In genomic region chr13:74056194-74056593, GRCm38 (mm10) we compare ENCODE assay signal across 28 mouse cellular contexts. TPM values are rescaled to one million over a fixed set of nuclear protein-coding genes. Genes with fewer than 3 reads are reported as not detected.
DNase-seq lines count a peak whose midpoint lies in the region; ATAC-seq and TF ChIP-seq lines count a peak whose summit lies in the region.
"Had no signal": no experiment of that assay in that cellular context is flagged by ENCODE, and none has a peak within 500 bp of the region (broad histone marks: within the 10 kb centered on the region; RNA-seq: fewer than 3 reads in every experiment).

No protein-coding gene starts in this region.

- ATAC-seq in Patski: peak; percentile 57
- ATAC-seq in intestine, embryonic 16.5 days: peak; percentile 66; the same call in 1 of the 2 replicates
- ATAC-seq in stomach, postnatal 0 days (ENCODE audit: low FRiP score, low TSS enrichment): no peak; the same call in 1 of the 2 replicates
- no peak for ATAC-seq in CD4-positive, CD25-positive, alpha-beta regulatory T cell, adult 4 months
- ATAC-seq: forebrain, embryonic 15.5 days had no signal

- POLR2A ChIA-PET in Patski (lab: Charles Lee): no interaction called here

- TF ChIP-seq CTCF in Patski (IDR thresholded peaks at IDR 0.05): no peak
- TF ChIP-seq CTCF in stomach, postnatal 0 days (IDR thresholded peaks at IDR 0.05; ENCODE audit: low read depth): no peak

- peaks cover 4% of the 10 kb centered on the region for H3K36me3 ChIP-seq in intestine, embryonic 16.5 days (ENCODE audit: control insufficient read depth, insufficient read depth, low read length)
- no peaks in the 10 kb centered on the region for H3K36me3 ChIP-seq in stomach, postnatal 0 days (ENCODE audit: control insufficient read depth, insufficient read depth, low read length)
- H3K36me3 ChIP-seq: forebrain, embryonic 15.5 days; hindbrain, embryonic 15.5 days had no signal

- 64% methylated on average over 1 of the region's 1 CpGs for WGBS in intestine, embryonic 16.5 days
- 42% methylated on average over 1 of the region's 1 CpGs for WGBS in stomach, postnatal 0 days

- no peaks in the 10 kb centered on the region; the same call in 1 of the 2 replicates for H3K4me1 ChIP-seq in intestine, embryonic 16.5 days (ENCODE audit: control insufficient read depth, insufficient read depth, low read length)
- H3K4me1 ChIP-seq in stomach, postnatal 0 days (replicated peaks; ENCODE audit: control insufficient read depth, insufficient read depth): 0 out of 2 replicates have a peak, but pooled peaks cover 2% of the 10 kb centered on the region
- H3K4me1 ChIP-seq: embryonic facial prominence, embryonic 12.5 days; embryonic facial prominence, embryonic 15.5 days; heart, embryonic 10.5 days; hindbrain, embryonic 12.5 days; hindbrain, embryonic 15.5 days had no signal

- H3K9me3 ChIP-seq in intestine, embryonic 16.5 days (ENCODE audit: control insufficient read depth, low read length): no peaks in the 10 kb centered on the region
- no peaks in the 10 kb centered on the region for H3K9me3 ChIP-seq in stomach, postnatal 0 days (ENCODE audit: control insufficient read depth, low read length)
- H3K9me3 ChIP-seq: embryonic facial prominence, embryonic 12.5 days; embryonic facial prominence, embryonic 15.5 days; forebrain, embryonic 12.5 days; forebrain, embryonic 15.5 days; heart, embryonic 10.5 days; heart, embryonic 13.5 days; hindbrain, embryonic 12.5 days; hindbrain, embryonic 15.5 days had no signal

- intact Hi-C loops in heart, postnatal 36 days (cut with DNase I): no loop called here

- in situ Hi-C loops in Patski (cut with MboI; ENCODE audit: low pct_unique_long_range_greater_than_20kb): no loop called here

- H3K4me2 ChIP-seq in intestine, embryonic 16.5 days (ENCODE audit: low read depth, low read length): no peak overlapping the region
- no peak overlapping the region for H3K4me2 ChIP-seq in stomach, postnatal 0 days (replicated peaks; ENCODE audit: low read depth)
- H3K4me2 ChIP-seq: embryonic facial prominence, embryonic 12.5 days; embryonic facial prominence, embryonic 15.5 days; forebrain, embryonic 12.5 days; forebrain, embryonic 15.5 days; heart, embryonic 13.5 days; hindbrain, embryonic 12.5 days; hindbrain, embryonic 15.5 days had no signal

- TF ChIP-seq EP300 in stomach, postnatal 0 days (optimal IDR thresholded peaks at IDR 0.05): no peak

- CTCF ChIA-PET in Patski (lab: Charles Lee): interaction anchor here (1.2 kb wide), 1 partner anchor 33 kb away, joined by 3 read pairs; no protein-coding TSS in a partner anchor

- H3K9ac ChIP-seq in intestine, embryonic 16.5 days (ENCODE audit: low read depth, low read length): no peak overlapping the region
- H3K9ac ChIP-seq in stomach, postnatal 0 days (ENCODE audit: low read length): no peak overlapping the region
- H3K9ac ChIP-seq: embryonic facial prominence, embryonic 12.5 days; embryonic facial prominence, embryonic 15.5 days; forebrain, embryonic 12.5 days; forebrain, embryonic 15.5 days; heart, embryonic 13.5 days; hindbrain, embryonic 12.5 days; hindbrain, embryonic 15.5 days had no signal

- DNase-seq in NIH3T3 (ENCODE audit: low read depth): peak; percentile 14
- no peak for DNase-seq in Patski (ENCODE audit: low read depth, low spot score)
- no peak for DNase-seq in stomach, postnatal 0 days (ENCODE audit: low spot score)
- DNase-seq in heart, postnatal 36 days: no peak
- DNase-seq: adrenal gland, adult 2 months; adrenal gland, postnatal 14 days; cerebellum, adult 11 months; cerebellum, adult 2 months; cerebellum, adult 9-11 months; cerebellum, postnatal 25 days; gastrocnemius, postnatal 10 days; gastrocnemius, postnatal 36 days; heart, adult 2 months; heart, postnatal 14 days had no signal

- H3K27me3 ChIP-seq in Patski: no peaks in the 10 kb centered on the region
- no peaks in the 10 kb centered on the region for H3K27me3 ChIP-seq in intestine, embryonic 16.5 days (replicated peaks; ENCODE audit: control insufficient read depth, insufficient read depth, low read length)
- no peaks in the 10 kb centered on the region for H3K27me3 ChIP-seq in stomach, postnatal 0 days (ENCODE audit: control insufficient read depth, insufficient read depth, low read length)
- H3K27me3 ChIP-seq: embryonic facial prominence, embryonic 12.5 days; embryonic facial prominence, embryonic 15.5 days; forebrain, embryonic 12.5 days; forebrain, embryonic 15.5 days; heart, embryonic 13.5 days; hindbrain, embryonic 12.5 days; hindbrain, embryonic 15.5 days had no signal

- peak overlapping the region; percentile 70 for H3K27ac ChIP-seq in intestine, embryonic 16.5 days (ENCODE audit: low read length)
- peak overlapping the region; percentile 71 for H3K27ac ChIP-seq in stomach, postnatal 0 days (replicated peaks)
- H3K27ac ChIP-seq: embryonic facial prominence, embryonic 12.5 days; embryonic facial prominence, embryonic 15.5 days; forebrain, embryonic 12.5 days; forebrain, embryonic 15.5 days; heart, adult 2 months; heart, embryonic 10.5 days; heart, embryonic 13.5 days; hindbrain, embryonic 12.5 days; hindbrain, embryonic 15.5 days had no signal

- H3K4me3 ChIP-seq in intestine, embryonic 16.5 days (ENCODE audit: low read length): no peak overlapping the region
- no peak overlapping the region for H3K4me3 ChIP-seq in stomach, postnatal 0 days (ENCODE audit: low read depth, low read length)
- H3K4me3 ChIP-seq: embryonic facial prominence, embryonic 12.5 days; embryonic facial prominence, embryonic 15.5 days; erythroblast, embryonic 14.5 days; forebrain, embryonic 12.5 days; forebrain, embryonic 15.5 days; heart, adult 2 months; heart, embryonic 10.5 days; heart, embryonic 13.5 days; hindbrain, embryonic 12.5 days; hindbrain, embryonic 15.5 days had no signal

RNA-seq across cellular contexts. Expression of gene Cep72, which starts 5.9 kb away (rescaled TPM):
- 16.2 TPM for polyA plus RNA-seq in Patski (2021)
- 9.9 and 12.7 TPM in 2 replicates for polyA plus RNA-seq in intestine, embryonic 16.5 days (2015; fragmentation: Nextera tagmentation; extraction: Ambion mirVana)
- 4.4 and 4.9 TPM in 2 replicates for polyA plus RNA-seq in stomach, postnatal 0 days (2015; fragmentation: Nextera tagmentation; extraction: Ambion mirVana)
- 10 to 100 TPM; 10.2 to 11.0 TPM for polyA plus RNA-seq in CD4-positive, CD25-positive, alpha-beta regulatory T cell, adult 4 months (2017; shearing (Covaris generic))
- under 1 TPM; 0.57 to 0.80 TPM for total RNA-seq in heart, postnatal 36 days (2021)

RNA-seq across cellular contexts. Expression of gene Tppp, which starts 47.0 kb away (rescaled TPM):
- 0.08 TPM for polyA plus RNA-seq in Patski (2021)
- 2.7 and 3.2 TPM in 2 replicates for polyA plus RNA-seq in intestine, embryonic 16.5 days (2015; fragmentation: Nextera tagmentation; extraction: Ambion mirVana)
- polyA plus RNA-seq in stomach, postnatal 0 days (2015; fragmentation: Nextera tagmentation; extraction: Ambion mirVana): 3.0 and 3.4 TPM in 2 replicates
- 1 to 10 TPM in 1 of 2 experiments, under 1 TPM in 1; 0.67 to 1.7 TPM for polyA plus RNA-seq in CD4-positive, CD25-positive, alpha-beta regulatory T cell, adult 4 months (2017; shearing (Covaris generic))
- total RNA-seq in heart, postnatal 36 days (2021): 10 to 100 TPM; 19.3 to 24.5 TPM
- total RNA-seq: common myeloid progenitor, adult 5-6 weeks; granulocyte monocyte progenitor cell, adult 5-6 weeks; hematopoietic stem cell, adult 5-6 weeks had no signal
- polyA plus RNA-seq: erythroblast, embryonic 14.5 days had no signal

Comparison
In these comparisons a context has a peak if more than half of its experiments do, and no peak if none do; other contexts are left out.
1. ATAC-seq: peak in Patski (single experiment) and intestine, embryonic 16.5 days (single experiment); none in stomach, postnatal 0 days (single experiment) and CD4-positive, CD25-positive, alpha-beta regulatory T cell, adult 4 months (single experiment).